Mouse (Mus musculus) limb, embryonic 15.5 days (tissue): Measurements from ENCODE around the gene Stfa1. TPM values are rescaled to one million over a fixed set of nuclear protein-coding genes. Genes with fewer than 3 reads are reported as not detected.
"Not testable (repeated sequence)": the region's sequence is repeated elsewhere in the genome, so short reads cannot be mapped to it uniquely, and the experiment has no call there.

Source experiments
- ATAC-seq: fragments of 200-750 bp; cut with Nextera tagmentation; 2 replicates; pipeline ENCODE4 v1.8.0; 2017; ENCODE audit warnings: low read depth, moderate TSS enrichment; ENCODE audit not compliant: insufficient number of reproducible peaks, low FRiP score, low TSS enrichment
- H3K27ac ChIP-seq: fragments of 300-500 bp; sonication (generic); 2 replicates; pipeline ENCODE4 v1.5.1; 2015; ENCODE audit warnings: moderate library complexity, mild to moderate bottlenecking, inconsistent platforms
- H3K27me3 ChIP-seq: fragments of 300-500 bp; sonication (generic); 2 replicates; pipeline ENCODE4 v1.6.1; 2015; ENCODE audit warnings: inconsistent platforms
- H3K36me3 ChIP-seq: fragments of 300-500 bp; sonication (generic); 2 replicates; pipeline ENCODE4 v1.6.1; 2015; ENCODE audit warnings: inconsistent platforms
- H3K4me1 ChIP-seq: fragments of 300-500 bp; sonication (generic); 2 replicates; pipeline ENCODE4 v1.6.1; 2015; ENCODE audit warnings: inconsistent platforms
- H3K4me2 ChIP-seq: fragments of 300-500 bp; sonication (generic); 2 replicates; pipeline ENCODE4 v1.6.1; 2015; ENCODE audit warnings: mild to moderate bottlenecking, inconsistent platforms
- H3K4me3 ChIP-seq: fragments of 300-500 bp; sonication (generic); 2 replicates; pipeline ENCODE4 v1.5.1; 2015; ENCODE audit warnings: mild to moderate bottlenecking, inconsistent platforms
- H3K9ac ChIP-seq: fragments of 300-500 bp; sonication (generic); 2 replicates; pipeline ENCODE4 v1.6.1; 2015; ENCODE audit warnings: inconsistent platforms
- H3K9me3 ChIP-seq: fragments of 300-500 bp; sonication (generic); 2 replicates; pipeline ENCODE4 v1.6.1; 2016; ENCODE audit warnings: inconsistent platforms
- WGBS: fragments of 180-500 bp; shearing (Covaris S2); methylation state at CpG from one replicate; pipeline ENCODE4 v1.1.7; 2015; 5-methylcytosine and 5-hydroxymethylcytosine counted together
- polyA plus RNA-seq: library from polyadenylated mRNA; unstranded; fragments of >200 nt; fragmentation: Nextera tagmentation; extraction: Ambion mirVana; gene quantifications from 2 replicates; pipeline ENCODE4 v1.2.1, GENCODE M21; 2015

Gene Stfa1
- polyA plus RNA-seq: 66.7 and 70.7 TPM in 2 replicates

GRCm38 (mm10) chr16:36276796-36277195 lies at the start of gene Stfa1:
Gene Stfa1 (plus strand): TSS chr16:36276951.
- H3K36me3 ChIP-seq, H3K4me1 ChIP-seq, H3K27me3 ChIP-seq, H3K4me3 ChIP-seq, H3K4me2 ChIP-seq, ATAC-seq, H3K9ac ChIP-seq, H3K27ac ChIP-seq, H3K9me3 ChIP-seq: not testable (repeated sequence)
- WGBS: 75% methylated on average over 4 of the region's 4 CpGs

GRCm38 (mm10) chr16:36260585-36260984 lies 16.2 kb upstream of the Stfa1 start:
- H3K4me2 ChIP-seq, H3K4me1 ChIP-seq, H3K4me3 ChIP-seq, ATAC-seq, H3K27ac ChIP-seq, H3K27me3 ChIP-seq, H3K36me3 ChIP-seq, H3K9me3 ChIP-seq, H3K9ac ChIP-seq: not testable (repeated sequence)

- ATAC-seq: no peak
- Histone ChIP-seq H3K27ac (no peak overlapping the region), H3K4me3 (no peak overlapping the region), H3K36me3 (no peaks in the 10 kb centered on the region), H3K4me1 (no peaks in the 10 kb centered on the region), H3K9me3 (no peaks in the 10 kb centered on the region), H3K9ac (no peak overlapping the region), H3K27me3 (no peaks in the 10 kb centered on the region), H3K4me2 (no peak overlapping the region)
- WGBS: 58% methylated on average over 4 of the region's 4 CpGs
Measured at GRCm38 (mm10) chr16:36289140-36289539, 12.4 kb downstream of the Stfa1 start.

- no peaks in the 10 kb centered on the region for H3K9me3 ChIP-seq
- H3K9ac ChIP-seq: no peak overlapping the region
- no peak overlapping the region for H3K27ac ChIP-seq
- no peaks in the 10 kb centered on the region for H3K4me1 ChIP-seq
- H3K4me2 ChIP-seq: no peak overlapping the region
- H3K4me3 ChIP-seq: no peak overlapping the region
- WGBS: 72% methylated on average over 4 of the region's 4 CpGs
- no peaks in the 10 kb centered on the region for H3K36me3 ChIP-seq
- H3K27me3 ChIP-seq: no peaks in the 10 kb centered on the region
- ATAC-seq: no peak
Measured at GRCm38 (mm10) chr16:36307631-36308030, 30.9 kb downstream of the Stfa1 start.

GRCm38 (mm10) chr16:36316111-36316510 lies 39.4 kb downstream of the Stfa1 start:
- H3K9me3 ChIP-seq, H3K36me3 ChIP-seq, H3K27me3 ChIP-seq, ATAC-seq, H3K4me1 ChIP-seq, H3K4me2 ChIP-seq, H3K9ac ChIP-seq, H3K4me3 ChIP-seq, H3K27ac ChIP-seq: not testable (repeated sequence)
- 85% methylated on average over 6 of the region's 6 CpGs for WGBS

- H3K4me2 ChIP-seq: no peak overlapping the region
- no peak for ATAC-seq
- no peaks in the 10 kb centered on the region for H3K4me1 ChIP-seq
- H3K4me3 ChIP-seq: no peak overlapping the region
- H3K27me3 ChIP-seq: no peaks in the 10 kb centered on the region
- H3K9ac ChIP-seq: no peak overlapping the region
- H3K27ac ChIP-seq: no peak overlapping the region
- H3K9me3 ChIP-seq: no peaks in the 10 kb centered on the region
- H3K36me3 ChIP-seq: no peaks in the 10 kb centered on the region
Measured at GRCm38 (mm10) chr16:36319286-36319685, 42.5 kb downstream of the Stfa1 start.

GRCm38 (mm10) chr16:36334232-36334631 lies 57.5 kb downstream of the Stfa1 start, which contains the start of gene BC117090:
Gene BC117090 (minus strand): TSS chr16:36334332.
- H3K4me1 ChIP-seq: no peaks in the 10 kb centered on the region
- no peaks in the 10 kb centered on the region for H3K36me3 ChIP-seq
- no peak within 1 kb of the TSS for H3K9ac ChIP-seq
- no peak for ATAC-seq
- H3K27me3 ChIP-seq: no peaks in the 10 kb centered on the region
- H3K9me3 ChIP-seq: no peaks in the 10 kb centered on the region
- WGBS: 66% methylated on average over 3 of the region's 3 CpGs
- no peak within 1 kb of the TSS for H3K27ac ChIP-seq
- H3K4me2 ChIP-seq: no peak within 1 kb of the TSS
- H3K4me3 ChIP-seq: no peak within 1 kb of the TSS

Other genes starting within 250 kb of the Stfa1 start
- 9.7 and 10.6 TPM in 2 replicates for gene Wdr5b, start 235.8 kb upstream of the Stfa1 start, polyA plus RNA-seq
- gene Fam162a, start 205.4 kb upstream of the Stfa1 start, polyA plus RNA-seq: 729 and 794 TPM in 2 replicates
- 80.8 and 85.0 TPM in 2 replicates for gene Ccdc58, start 205.3 kb upstream of the Stfa1 start, polyA plus RNA-seq
- gene Csta1, start 145.7 kb upstream of the Stfa1 start, polyA plus RNA-seq: 11.5 and 12.5 TPM in 2 replicates
- 3.0 and 3.1 TPM in 2 replicates for gene Stfa2l1, start 120.1 kb upstream of the Stfa1 start, polyA plus RNA-seq
- gene Gm5483, start 92.7 kb upstream of the Stfa1 start, polyA plus RNA-seq: 2.8 and 4.0 TPM in 2 replicates
- 0.82 TPM in 1 of 2 replicates, not detected in the other for gene Gm5416, start 66.5 kb upstream of the Stfa1 start, polyA plus RNA-seq
- 0.51 and 1.4 TPM in 2 replicates for gene 2010005H15Rik, start 55.5 kb upstream of the Stfa1 start, polyA plus RNA-seq
- gene BC117090, start 57.4 kb downstream of the Stfa1 start, polyA plus RNA-seq: 2.8 and 3.1 TPM in 2 replicates
- 432 and 436 TPM in 2 replicates for gene BC100530, start 90.8 kb downstream of the Stfa1 start, polyA plus RNA-seq
- gene Stfa2, start 131.5 kb downstream of the Stfa1 start, polyA plus RNA-seq: 2.9 and 6.0 TPM in 2 replicates
- 115 and 145 TPM in 2 replicates for gene Stfa3, start 178.4 kb downstream of the Stfa1 start, polyA plus RNA-seq